Mouse (Mus musculus) lung, embryonic 16.5 days (tissue): ENCODE measurements at regions not wholly inside any gene's neighbourhood (a gene's known extent, or its start where the extent isn't known, plus 50 kb on each side); places are given as distances from the start of the nearest gene placed in this dataset.
A peak's percentile ranks its signal among the peaks of the same experiment; 100 is the strongest.

Experiments
- ATAC-seq: fragments of 200-750 bp; cut with Nextera tagmentation; 2 replicates; pipeline ENCODE4 v1.8.0; 2017; ENCODE audit warnings: low read depth, mild to moderate bottlenecking, moderate library complexity
- H3K27ac ChIP-seq: fragments of 300-500 bp; sonication (generic); 2 replicates; pipeline ENCODE4 v1.5.1; 2014; ENCODE audit warnings: mild to moderate bottlenecking, control low read depth, low read length
- H3K27me3 ChIP-seq: fragments of 300-500 bp; sonication (generic); 2 replicates; pipeline ENCODE4 v1.6.1; 2014; ENCODE audit warnings: low read depth, low read length, mixed read lengths; ENCODE audit not compliant: control insufficient read depth, insufficient read depth
- H3K36me3 ChIP-seq: fragments of 300-500 bp; sonication (generic); 2 replicates; pipeline ENCODE4 v1.6.1; 2014; ENCODE audit warnings: low read length; ENCODE audit not compliant: control insufficient read depth, insufficient read depth
- H3K4me1 ChIP-seq: fragments of 300-500 bp; sonication (generic); replicated peaks from 2 replicates; pipeline ENCODE4 v1.6.1; 2014; ENCODE audit warnings: low read length, mixed read lengths; ENCODE audit not compliant: control insufficient read depth, insufficient read depth
- H3K4me2 ChIP-seq: fragments of 300-500 bp; sonication (generic); 2 replicates; pipeline ENCODE4 v1.6.1; 2014; ENCODE audit warnings: low read depth, low read length, control low read depth
- H3K4me3 ChIP-seq: fragments of 300-500 bp; sonication (generic); 2 replicates; pipeline ENCODE4 v1.5.1; 2014; ENCODE audit warnings: mild to moderate bottlenecking, low read length, control low read depth
- H3K9ac ChIP-seq: fragments of 300-500 bp; sonication (generic); 2 replicates; pipeline ENCODE4 v1.6.1; 2014; ENCODE audit warnings: low read length, control low read depth
- H3K9me3 ChIP-seq: fragments of 300-500 bp; sonication (generic); 2 replicates; pipeline ENCODE4 v1.6.1; 2016; ENCODE audit warnings: low read length; ENCODE audit not compliant: control insufficient read depth
- WGBS: fragments of 180-500 bp; shearing (Covaris S2); extraction: QIAGEN DNeasy Blood & Tissue Kit; methylation state at CpG from one replicate; pipeline ENCODE4 v1.1.7; 2014; 5-methylcytosine and 5-hydroxymethylcytosine counted together

GRCm38 (mm10) chr3:21356831-21357712 is 719.4 kb upstream of the Tbl1xr1 start:
- H3K4me3 ChIP-seq = no peak overlapping the region
- H3K9me3 ChIP-seq = no peaks in the 10 kb centered on the region
- no peak for ATAC-seq
- H3K4me2 ChIP-seq = no peak overlapping the region
- 72% methylated on average over 6 of the region's 6 CpGs for WGBS
- no peaks in the 10 kb centered on the region for H3K4me1 ChIP-seq
- no peak overlapping the region for H3K27ac ChIP-seq
- H3K9ac ChIP-seq = no peak overlapping the region
- H3K36me3 ChIP-seq = no peaks in the 10 kb centered on the region
- no peaks in the 10 kb centered on the region for H3K27me3 ChIP-seq

DNA sequence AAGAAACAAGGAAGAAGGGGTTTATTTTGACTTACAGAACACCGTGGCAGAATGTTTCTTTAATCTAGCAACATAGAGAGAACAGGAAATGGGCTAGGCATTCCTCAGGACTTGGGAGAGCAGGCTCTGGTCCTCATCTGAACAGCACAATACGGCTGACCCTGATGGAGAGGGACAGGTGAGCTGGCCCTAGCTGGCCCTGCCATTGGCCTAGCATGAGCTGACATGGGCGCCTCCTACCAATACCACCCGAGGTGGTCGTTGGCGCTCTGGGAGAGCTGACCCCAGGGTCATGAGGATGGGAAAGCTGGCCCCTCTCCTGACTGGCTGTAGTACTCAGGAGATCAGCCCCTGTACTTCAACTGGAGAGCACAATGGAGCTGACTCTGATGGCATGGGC is 718.4 kb upstream of the Tbl1xr1 start:
- Histone ChIP-seq H3K4me3 (no peak overlapping the region), H3K27ac (no peak overlapping the region), H3K27me3 (no peaks in the 10 kb centered on the region), H3K4me1 (no peaks in the 10 kb centered on the region), H3K36me3 (no peaks in the 10 kb centered on the region), H3K4me2 (no peak overlapping the region), H3K9me3 (no peaks in the 10 kb centered on the region), H3K9ac (no peak overlapping the region)
- no peak for ATAC-seq
- 82% methylated on average over 6 of the region's 6 CpGs for WGBS

DNA sequence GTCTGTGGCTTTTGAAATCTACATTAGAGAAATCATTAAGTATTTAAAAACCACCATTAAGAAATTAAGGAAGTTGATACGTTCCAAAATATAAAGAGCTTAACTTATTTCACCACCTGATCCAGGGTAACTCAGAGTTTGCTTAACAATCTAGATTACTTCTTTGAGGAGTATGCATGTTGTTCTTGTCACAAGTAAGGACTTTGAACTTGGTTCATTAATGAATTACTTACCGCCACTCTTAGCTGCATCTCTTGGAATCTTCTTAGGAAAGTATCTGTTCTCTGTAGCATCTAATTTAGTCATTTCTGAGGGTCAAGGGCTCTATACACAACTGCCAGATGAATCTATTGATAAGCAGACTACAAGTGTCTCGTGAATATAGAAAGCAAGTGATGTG is 715.4 kb upstream of the Tbl1xr1 start:
- Histone ChIP-seq H3K27ac (no peak overlapping the region), H3K4me2 (no peak overlapping the region), H3K9me3 (no peaks in the 10 kb centered on the region), H3K36me3 (no peaks in the 10 kb centered on the region), H3K27me3 (no peaks in the 10 kb centered on the region), H3K4me1 (no peaks in the 10 kb centered on the region), H3K9ac (no peak overlapping the region), H3K4me3 (no peak overlapping the region)
- no peak for ATAC-seq
- WGBS = 75% methylated on average over 3 of the region's 3 CpGs

- no peak overlapping the region for H3K27ac ChIP-seq
- peak; percentile 93 for ATAC-seq
- H3K4me2 ChIP-seq = no peak overlapping the region
- no peak overlapping the region for H3K4me3 ChIP-seq
- 68% methylated on average over 2 of the region's 2 CpGs for WGBS
- H3K36me3 ChIP-seq = no peaks in the 10 kb centered on the region
- H3K27me3 ChIP-seq = no peaks in the 10 kb centered on the region
- peaks cover 4% of the 10 kb centered on the region; the same call in 1 of the 2 replicates for H3K4me1 ChIP-seq
- H3K9ac ChIP-seq = no peak overlapping the region
- H3K9me3 ChIP-seq = no peaks in the 10 kb centered on the region
These were observed 696.6 kb upstream of the Tbl1xr1 start for GRCm38 (mm10) chr3:21379816-21380215.

DNA sequence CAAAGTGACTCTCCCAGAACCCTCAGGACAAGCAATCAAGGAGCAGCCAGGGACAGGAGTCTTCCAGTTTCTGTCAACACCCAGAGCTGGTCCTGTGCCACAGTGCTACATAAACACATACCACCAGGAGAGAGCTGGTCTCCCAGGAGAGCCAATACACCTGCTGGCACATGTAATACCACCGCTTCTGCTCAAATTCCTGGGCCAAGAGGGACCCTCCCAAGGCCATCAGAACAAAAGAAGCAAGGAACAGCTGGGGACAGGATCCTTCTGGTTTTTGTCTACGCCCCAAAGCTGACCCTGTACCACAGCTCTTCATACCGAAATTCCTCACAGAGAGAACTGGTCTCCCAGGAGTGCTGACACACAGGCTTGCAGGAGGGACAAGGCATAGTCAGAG is 695.4 kb upstream of the Tbl1xr1 start:
- H3K4me1 ChIP-seq = peaks cover 4% of the 10 kb centered on the region; the same call in 1 of the 2 replicates

DNA sequence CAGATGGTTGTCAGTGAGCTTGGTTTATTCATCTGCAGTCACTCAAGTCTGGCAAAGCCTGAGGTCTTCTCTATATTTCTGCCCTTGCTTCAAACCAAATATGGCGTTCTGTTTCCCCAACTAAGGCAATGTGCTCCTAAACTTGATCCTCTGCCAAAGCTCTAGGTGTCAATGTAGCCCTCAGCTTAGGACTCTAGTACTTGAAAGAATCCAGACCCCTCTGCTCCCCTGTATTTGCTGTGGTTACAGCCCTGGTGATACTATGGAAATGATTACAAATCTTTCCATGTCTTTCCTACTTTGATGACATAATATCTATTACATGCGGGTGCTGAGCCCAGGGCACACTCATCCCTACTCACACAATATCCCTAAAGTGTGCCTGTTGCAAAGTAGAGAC is 672.9 kb upstream of the Tbl1xr1 start:
- 59% methylated on average over 2 of the region's 2 CpGs for WGBS
- no peak overlapping the region for H3K4me2 ChIP-seq
- no peak for ATAC-seq
- no peaks in the 10 kb centered on the region for H3K36me3 ChIP-seq
- H3K9ac ChIP-seq = no peak overlapping the region
- H3K9me3 ChIP-seq = no peaks in the 10 kb centered on the region
- H3K4me3 ChIP-seq = no peak overlapping the region
- no peak overlapping the region for H3K27ac ChIP-seq
- no peaks in the 10 kb centered on the region for H3K4me1 ChIP-seq
- H3K27me3 ChIP-seq = no peaks in the 10 kb centered on the region

More for the DNA sequence above, 695.4 kb upstream of the Tbl1xr1 start:
- Histone ChIP-seq H3K4me2 (no peak overlapping the region), H3K27me3 (no peaks in the 10 kb centered on the region), H3K9ac (no peak overlapping the region), H3K36me3 (no peaks in the 10 kb centered on the region), H3K4me3 (no peak overlapping the region), H3K27ac (no peak overlapping the region), H3K9me3 (no peaks in the 10 kb centered on the region)
- no peak for ATAC-seq
- 79% methylated on average over 3 of the region's 3 CpGs for WGBS

GRCm38 (mm10) chr3:21404058-21404457 is 672.4 kb upstream of the Tbl1xr1 start:
- Histone ChIP-seq H3K4me2 (no peak overlapping the region), H3K4me1 (no peaks in the 10 kb centered on the region), H3K36me3 (no peaks in the 10 kb centered on the region), H3K27ac (no peak overlapping the region), H3K4me3 (no peak overlapping the region), H3K9ac (no peak overlapping the region), H3K9me3 (no peaks in the 10 kb centered on the region), H3K27me3 (no peaks in the 10 kb centered on the region)
- no peak for ATAC-seq
- 60% methylated on average over 3 of the region's 3 CpGs for WGBS

- no peaks in the 10 kb centered on the region for H3K4me1 ChIP-seq
- WGBS = 71% methylated on average over 5 of the region's 5 CpGs
- H3K27me3 ChIP-seq = no peaks in the 10 kb centered on the region
- no peak overlapping the region for H3K4me3 ChIP-seq
- no peak overlapping the region for H3K27ac ChIP-seq
- no peaks in the 10 kb centered on the region for H3K36me3 ChIP-seq
- H3K9ac ChIP-seq = no peak overlapping the region
- H3K4me2 ChIP-seq = no peak overlapping the region
- no peaks in the 10 kb centered on the region for H3K9me3 ChIP-seq
- no peak for ATAC-seq
These were observed 669.4 kb upstream of the Tbl1xr1 start for GRCm38 (mm10) chr3:21407077-21407476.

DNA sequence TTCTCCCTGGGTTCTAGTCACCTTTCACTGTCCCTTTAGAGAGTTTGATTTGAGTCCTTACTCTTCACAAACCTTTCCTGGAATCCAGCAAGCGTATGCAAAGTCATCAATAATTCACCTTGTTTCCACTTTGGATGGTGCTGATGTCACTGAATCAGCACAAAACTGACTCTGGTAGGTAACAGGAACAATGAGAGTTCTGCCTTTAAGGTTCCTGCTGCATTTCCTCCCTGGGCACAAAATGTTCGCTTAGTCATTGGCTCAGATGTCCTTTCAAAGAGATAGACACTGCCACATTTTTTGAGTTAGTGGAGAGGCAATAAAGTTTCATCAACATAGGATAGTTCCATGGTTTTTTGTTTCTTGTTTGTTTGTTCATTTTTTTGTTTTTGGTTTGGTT is 664.4 kb upstream of the Tbl1xr1 start:
- no peak for ATAC-seq
- WGBS = 74% methylated on average over 2 of the region's 2 CpGs
- Histone ChIP-seq H3K27me3 (no peaks in the 10 kb centered on the region), H3K27ac (no peak overlapping the region), H3K9me3 (no peaks in the 10 kb centered on the region; the same call in 1 of the 2 replicates), H3K4me3 (no peak overlapping the region), H3K4me1 (no peaks in the 10 kb centered on the region), H3K4me2 (no peak overlapping the region), H3K9ac (no peak overlapping the region), H3K36me3 (no peaks in the 10 kb centered on the region)
